Mouse (Mus musculus): ENCODE results near the gene Gm20388. TPM values are rescaled to one million over a fixed set of nuclear protein-coding genes. Genes with fewer than 3 reads are reported as not detected.

Gene Gm20388
- polyA plus RNA-seq, 1 experiment from 2014 or later, result not detected

DNA sequence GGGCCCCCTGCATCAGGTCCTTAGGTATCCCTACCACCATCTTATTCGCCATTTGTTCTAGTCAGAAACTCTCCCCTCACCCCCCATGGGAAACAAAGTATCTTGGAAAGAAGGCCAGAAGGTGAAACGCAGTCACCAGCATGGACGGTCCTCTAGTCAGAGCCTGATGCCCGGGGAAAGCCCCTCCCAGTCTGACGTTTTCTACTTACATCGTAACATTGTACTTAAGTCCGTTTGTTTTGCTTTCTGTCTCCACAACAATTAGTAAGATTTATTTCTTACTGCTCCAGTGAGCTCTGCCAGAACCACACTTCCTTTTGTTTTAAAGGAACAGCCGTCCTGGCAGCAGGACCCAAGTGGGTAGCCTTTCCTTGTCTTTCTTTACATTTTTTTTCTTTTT lies 1281.8 kb downstream of the Gm20388 start:
- Histone ChIP-seq H3K36me3 (no peaks in the 10 kb centered on the region), H3K27ac (no peak overlapping the region), H3K9me3 (no peaks in the 10 kb centered on the region), H3K9ac (no peak overlapping the region), H3K4me2 (replicated peaks) (no peak overlapping the region), H3K4me3 (no peak overlapping the region), H3K27me3 (peaks cover 2% of the 10 kb centered on the region; the same call in 1 of the 2 replicates), H3K4me1 (peaks cover 19% of the 10 kb centered on the region)
- ATAC-seq (ENCODE audit: insufficient number of reproducible peaks, insufficient read depth, low FRiP score, low TSS enrichment), result no peak
- WGBS, result 70% methylated on average over 8 of the region's 8 CpGs

GRCm38 (mm10) chr8:121195970-121196369 lies 1285.3 kb downstream of the Gm20388 start:
- no peak overlapping the region for H3K4me2 ChIP-seq (replicated peaks)
- peaks cover 2% of the 10 kb centered on the region; the same call in 1 of the 2 replicates for H3K27me3 ChIP-seq
- no peaks in the 10 kb centered on the region for H3K36me3 ChIP-seq
- no peak overlapping the region for H3K27ac ChIP-seq
- H3K4me1 ChIP-seq, result peaks cover 11% of the 10 kb centered on the region; the same call in 1 of the 2 replicates
- no peak for ATAC-seq (ENCODE audit: insufficient number of reproducible peaks, insufficient read depth, low FRiP score, low TSS enrichment)
- no peak overlapping the region for H3K4me3 ChIP-seq
- H3K9ac ChIP-seq, result no peak overlapping the region
- no peaks in the 10 kb centered on the region for H3K9me3 ChIP-seq
- WGBS, result 64% methylated on average over 7 of the region's 7 CpGs

DNA sequence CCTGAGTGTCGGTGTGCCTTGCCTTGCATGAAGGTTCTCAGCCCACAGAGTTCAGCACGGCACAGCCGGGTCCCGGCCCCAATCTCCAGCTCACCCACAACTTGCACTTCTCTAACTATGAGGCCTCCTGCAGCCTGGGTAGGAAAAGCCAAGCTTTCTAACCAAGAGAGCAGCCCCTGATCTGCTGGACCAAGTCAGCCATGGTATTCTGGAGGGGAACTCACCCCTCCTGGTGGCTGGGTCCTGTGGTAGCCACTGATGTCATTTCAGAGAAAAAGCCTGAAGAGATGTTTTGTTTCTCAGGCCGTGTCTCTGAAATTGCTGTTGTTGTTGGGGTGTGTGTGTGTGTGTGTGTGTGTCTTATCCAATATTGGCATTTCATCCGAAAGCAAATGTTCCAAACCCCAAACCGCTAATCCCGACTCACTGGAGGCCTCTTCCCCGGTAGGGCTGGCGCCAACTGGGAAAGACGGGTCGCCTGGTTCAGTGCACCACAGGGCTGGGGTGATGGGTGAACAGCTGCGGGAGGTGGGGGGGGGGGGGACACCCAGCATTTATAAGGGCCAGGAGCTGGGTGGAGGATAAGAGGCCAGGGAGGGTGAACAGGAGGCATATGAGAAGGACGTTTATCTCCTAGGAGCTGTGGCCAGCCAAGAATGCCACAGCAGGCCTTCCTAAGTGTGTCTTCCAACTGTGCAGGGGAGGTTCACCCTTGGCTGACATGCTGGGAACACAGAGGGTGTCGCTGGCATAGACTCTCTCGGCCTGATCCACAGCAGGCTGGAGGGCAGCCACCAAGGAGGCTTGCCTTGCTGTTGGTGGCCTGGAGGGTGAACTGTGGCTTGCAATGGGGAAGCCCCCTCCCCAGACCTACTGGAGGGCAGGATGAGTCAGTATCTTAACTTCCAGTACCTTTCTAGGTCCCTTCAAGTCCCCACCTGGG lies 1286.4 kb downstream of the Gm20388 start:
- H3K4me1 ChIP-seq, result peaks cover 20% of the 10 kb centered on the region; the same call in 1 of the 2 replicates
- WGBS, result 87% methylated on average over 16 of the region's 16 CpGs
- H3K4me3 ChIP-seq, result no peak overlapping the region
- no peak overlapping the region for H3K4me2 ChIP-seq (replicated peaks)
- H3K9me3 ChIP-seq, result no peaks in the 10 kb centered on the region
- no peak for ATAC-seq (ENCODE audit: insufficient number of reproducible peaks, insufficient read depth, low FRiP score, low TSS enrichment)
- no peak overlapping the region for H3K27ac ChIP-seq
- no peak overlapping the region for H3K9ac ChIP-seq
- no peaks in the 10 kb centered on the region; the same call in 1 of the 2 replicates for H3K27me3 ChIP-seq
- H3K36me3 ChIP-seq, result no peaks in the 10 kb centered on the region

DNA sequence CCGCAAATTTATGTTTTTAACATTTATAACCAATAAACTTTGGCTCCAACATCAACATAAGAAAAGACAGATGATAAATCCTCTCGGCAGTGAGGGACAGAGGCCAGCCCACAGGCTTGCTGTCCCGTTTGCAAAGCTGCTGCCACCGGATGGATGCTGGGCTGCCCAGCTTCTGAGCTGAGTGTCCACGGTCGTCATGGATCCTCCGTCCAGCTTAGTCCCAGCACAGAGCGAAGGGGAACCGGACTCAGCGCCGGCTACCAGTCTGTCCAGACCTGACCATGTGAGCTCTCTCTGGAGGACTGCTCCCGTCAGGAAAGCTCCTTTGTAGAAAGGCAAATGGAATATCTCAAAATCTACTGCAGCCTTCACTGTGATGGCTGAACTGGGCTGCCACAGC lies 1289.4 kb downstream of the Gm20388 start:
- Histone ChIP-seq H3K9me3 (no peaks in the 10 kb centered on the region), H3K4me1 (peaks cover 31% of the 10 kb centered on the region; the same call in 1 of the 2 replicates), H3K4me2 (replicated peaks) (no peak overlapping the region), H3K27ac (no peak overlapping the region), H3K9ac (no peak overlapping the region), H3K36me3 (no peaks in the 10 kb centered on the region), H3K27me3 (no peaks in the 10 kb centered on the region; the same call in 1 of the 2 replicates), H3K4me3 (no peak overlapping the region)
- WGBS, result 58% methylated on average over 12 of the region's 12 CpGs
- no peak for ATAC-seq (ENCODE audit: insufficient number of reproducible peaks, insufficient read depth, low FRiP score, low TSS enrichment)

DNA sequence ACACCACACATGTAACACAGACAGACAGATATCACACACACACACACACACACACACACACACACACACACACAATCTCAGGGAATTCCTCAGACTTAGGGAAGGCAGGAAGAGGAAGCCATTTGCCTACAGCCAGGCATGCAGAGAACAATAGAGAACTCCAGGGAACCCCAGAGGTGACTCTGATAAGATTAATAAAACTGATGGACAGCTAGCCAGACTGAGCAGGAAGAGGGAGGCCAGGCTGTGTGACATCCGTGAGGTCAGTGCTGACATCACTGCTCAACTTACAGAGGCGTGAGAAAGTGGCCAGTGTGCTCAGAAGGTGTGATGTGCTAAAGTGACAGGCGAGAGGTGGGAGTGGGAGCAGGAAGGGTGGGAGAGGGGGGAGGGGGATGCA lies 1290.3 kb downstream of the Gm20388 start:
- no peak overlapping the region for H3K9ac ChIP-seq
- 40% methylated on average over 3 of the region's 3 CpGs for WGBS
- no peak for ATAC-seq (ENCODE audit: insufficient number of reproducible peaks, insufficient read depth, low FRiP score, low TSS enrichment)
- H3K4me3 ChIP-seq, result no peak overlapping the region
- no peak overlapping the region for H3K4me2 ChIP-seq (replicated peaks)
- peaks cover 31% of the 10 kb centered on the region; the same call in 1 of the 2 replicates for H3K4me1 ChIP-seq
- H3K27ac ChIP-seq, result 0 out of 2 replicates have a peak overlapping the region, but pooled peaks have one; percentile 26
- H3K36me3 ChIP-seq, result no peaks in the 10 kb centered on the region
- no peaks in the 10 kb centered on the region for H3K9me3 ChIP-seq
- H3K27me3 ChIP-seq, result no peaks in the 10 kb centered on the region; the same call in 1 of the 2 replicates

DNA sequence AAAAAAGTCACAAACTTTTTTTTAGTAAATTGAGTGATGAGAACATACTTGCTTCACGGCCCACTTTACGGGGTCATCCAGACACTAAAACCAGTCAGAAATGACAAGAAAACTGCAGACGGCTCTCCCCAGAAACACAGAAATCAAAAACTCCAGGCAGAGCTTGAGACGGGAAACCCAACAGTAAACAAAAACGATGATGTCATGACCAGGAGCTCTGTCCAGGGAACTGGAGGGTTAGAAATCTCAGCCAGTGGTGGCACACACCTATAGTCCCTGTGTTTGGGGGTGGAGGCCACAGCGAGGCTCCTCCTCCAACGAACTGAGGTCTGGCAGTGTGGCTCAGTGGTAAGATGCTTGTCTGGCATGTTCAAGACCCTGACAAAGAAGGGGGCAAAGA lies 1291.0 kb downstream of the Gm20388 start:
- no peak for ATAC-seq (ENCODE audit: insufficient number of reproducible peaks, insufficient read depth, low FRiP score, low TSS enrichment)
- Histone ChIP-seq H3K4me3 (no peak overlapping the region), H3K9me3 (no peaks in the 10 kb centered on the region), H3K27ac (no peak overlapping the region), H3K4me2 (replicated peaks) (no peak overlapping the region), H3K4me1 (peaks cover 31% of the 10 kb centered on the region; the same call in 1 of the 2 replicates), H3K9ac (no peak overlapping the region), H3K27me3 (no peaks in the 10 kb centered on the region; the same call in 1 of the 2 replicates), H3K36me3 (no peaks in the 10 kb centered on the region)
- WGBS, result 76% methylated on average over 7 of the region's 7 CpGs

GRCm38 (mm10) chr8:121203612-121204376 lies 1293.2 kb downstream of the Gm20388 start:
- no peaks in the 10 kb centered on the region for H3K36me3 ChIP-seq
- no peaks in the 10 kb centered on the region for H3K27me3 ChIP-seq
- no peak for ATAC-seq (ENCODE audit: insufficient number of reproducible peaks, insufficient read depth, low FRiP score, low TSS enrichment)
- H3K4me1 ChIP-seq, result peaks cover 31% of the 10 kb centered on the region; the same call in 1 of the 2 replicates
- no peak overlapping the region for H3K4me2 ChIP-seq (replicated peaks)
- 55% methylated on average over 19 of the region's 19 CpGs for WGBS
- no peak overlapping the region for H3K4me3 ChIP-seq
- H3K9me3 ChIP-seq, result no peaks in the 10 kb centered on the region
- H3K9ac ChIP-seq, result no peak overlapping the region
- peak overlapping the region; percentile 57 for H3K27ac ChIP-seq

- whole genome bisulfite sequencing, result 78% methylated on average over 2 of the region's 2 CpGs
- no peak overlapping the region for H3K4me3 ChIP-seq
- no peak overlapping the region for H3K27ac ChIP-seq
- H3K27me3 ChIP-seq, result no peaks in the 10 kb centered on the region
- H3K9me3 ChIP-seq, result no peaks in the 10 kb centered on the region
- H3K9ac ChIP-seq, result no peak overlapping the region
- H3K4me1 ChIP-seq, result peaks cover 16% of the 10 kb centered on the region; the same call in 1 of the 2 replicates
- ATAC-seq (ENCODE audit: insufficient number of reproducible peaks, insufficient read depth, low FRiP score, low TSS enrichment), result no peak
- H3K36me3 ChIP-seq, result no peaks in the 10 kb centered on the region
- no peak overlapping the region for H3K4me2 ChIP-seq (replicated peaks)
Measured at GRCm38 (mm10) chr8:121207171-121207570, 1296.5 kb downstream of the Gm20388 start.

GRCm38 (mm10) chr8:121210627-121211026 lies 1300.0 kb downstream of the Gm20388 start:
- Histone ChIP-seq H3K36me3 (no peaks in the 10 kb centered on the region), H3K27ac (no peak overlapping the region), H3K9ac (no peak overlapping the region), H3K9me3 (peaks cover 7% of the 10 kb centered on the region; the same call in 1 of the 2 replicates), H3K4me1 (peaks cover 6% of the 10 kb centered on the region; the same call in 1 of the 2 replicates), H3K4me2 (replicated peaks) (no peak overlapping the region), H3K27me3 (no peaks in the 10 kb centered on the region), H3K4me3 (no peak overlapping the region)
- ATAC-seq (ENCODE audit: insufficient number of reproducible peaks, insufficient read depth, low FRiP score, low TSS enrichment), result no peak
- 89% methylated on average over 3 of the region's 3 CpGs for WGBS

DNA sequence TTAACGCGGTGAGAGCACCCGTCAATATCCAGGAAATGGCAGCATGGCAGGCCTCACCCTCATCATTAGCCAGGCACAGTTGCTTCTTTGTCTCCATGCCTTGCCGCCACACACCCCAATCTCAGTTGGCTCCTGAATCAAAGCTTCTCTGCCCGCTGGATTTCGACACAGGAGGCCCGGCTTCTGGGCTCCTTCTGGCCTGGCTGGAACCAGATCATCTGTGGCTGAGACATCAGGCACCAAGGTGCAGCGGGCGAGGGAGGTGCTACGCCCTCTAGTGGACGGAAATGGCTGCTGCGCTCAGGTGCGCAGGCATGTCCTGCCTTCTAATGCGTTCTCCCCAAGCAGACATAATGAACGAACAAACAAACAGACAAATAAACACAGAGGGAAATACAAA lies 1302.6 kb downstream of the Gm20388 start:
- no peak for ATAC-seq (ENCODE audit: insufficient number of reproducible peaks, insufficient read depth, low FRiP score, low TSS enrichment)
- Histone ChIP-seq H3K27me3 (no peaks in the 10 kb centered on the region), H3K4me1 (peaks cover 6% of the 10 kb centered on the region; the same call in 1 of the 2 replicates), H3K9me3 (peaks cover 7% of the 10 kb centered on the region; the same call in 1 of the 2 replicates), H3K9ac (no peak overlapping the region), H3K36me3 (no peaks in the 10 kb centered on the region), H3K4me2 (replicated peaks) (no peak overlapping the region), H3K4me3 (no peak overlapping the region), H3K27ac (peak overlapping the region; percentile 37; the same call in 1 of the 2 replicates)
- 38% methylated on average over 15 of the region's 15 CpGs for WGBS

- peaks cover 7% of the 10 kb centered on the region; the same call in 1 of the 2 replicates for H3K9me3 ChIP-seq
- H3K4me1 ChIP-seq, result peaks cover 6% of the 10 kb centered on the region; the same call in 1 of the 2 replicates
- no peak overlapping the region for H3K27ac ChIP-seq
- H3K4me3 ChIP-seq, result no peak overlapping the region
- 54% methylated on average over 8 of the region's 10 CpGs for WGBS
- H3K4me2 ChIP-seq (replicated peaks), result no peak overlapping the region
- H3K27me3 ChIP-seq, result no peaks in the 10 kb centered on the region
- H3K36me3 ChIP-seq, result no peaks in the 10 kb centered on the region
- no peak overlapping the region for H3K9ac ChIP-seq
- no peak for ATAC-seq (ENCODE audit: insufficient number of reproducible peaks, insufficient read depth, low FRiP score, low TSS enrichment)
Measured at GRCm38 (mm10) chr8:121213651-121214050, 1303.0 kb downstream of the Gm20388 start.
